Mouse (Mus musculus) CH12.LX (cell line): ENCODE measurements around the gene Ift27. TPM values are rescaled to one million over a fixed set of nuclear protein-coding genes. Genes with fewer than 3 reads are reported as not detected.

Experiments
- DNase-seq: peaks from one replicate; pipeline ENCODE4 v3.0.0-alpha.2; 2013; ENCODE audit errors: extremely low read depth
- H3K27ac ChIP-seq: 2 replicates; pipeline ENCODE4 v1.5.1; 2012; ENCODE audit warnings: low read depth, mild to moderate bottlenecking, control low read depth, moderate library complexity; ENCODE audit not compliant: insufficient read depth
- H3K27me3 ChIP-seq: replicated peaks from 2 replicates; pipeline ENCODE3; 2012; ENCODE audit warnings: inconsistent platforms
- H3K36me3 ChIP-seq, 2 experiments: replicated peaks in 1 of 2; 2 replicates each; pipeline versions ENCODE3 to v1.6.1; 2012; ENCODE audit warnings: inconsistent platforms in 1 of 2, low read length in 1 of 2, mild to moderate bottlenecking in 1 of 2, mixed read lengths in 1 of 2, moderate library complexity in 1 of 2; ENCODE audit not compliant: control insufficient read depth in 1 of 2, insufficient read depth in 1 of 2
- H3K4me1 ChIP-seq, 2 experiments: 2 replicates each; pipeline ENCODE4 v1.6.1; 2012; ENCODE audit warnings: inconsistent platforms in 1 of 2, moderate library complexity in 1 of 2; ENCODE audit not compliant: insufficient read depth in 2 of 2, control insufficient read depth in 1 of 2
- H3K4me2 ChIP-seq: 2 replicates; pipeline ENCODE4 v1.6.1; 2012; ENCODE audit warnings: low read depth, mild to moderate bottlenecking, control low read depth; ENCODE audit not compliant: poor library complexity, insufficient read depth, severe bottlenecking
- H3K4me3 ChIP-seq, 3 experiments: fragments of 150-350 bp in 1 of 3; sonication (generic) in 1 of 3; replicated peaks in 1 of 3; 2 replicates each; pipeline versions ENCODE3 to v1.5.1; 2011 to 2012; ENCODE audit warnings: low read depth in 2 of 3, low read length in 2 of 3, mild to moderate bottlenecking in 2 of 3, moderate library complexity in 2 of 3, control low read depth in 1 of 3, improper control_type of control experiment in 1 of 3, inconsistent platforms in 1 of 3, mixed read lengths in 1 of 3; ENCODE audit not compliant: poor library complexity in 1 of 3
- H3K79me2 ChIP-seq: replicated peaks from 2 replicates; pipeline ENCODE4 v1.6.1; 2012; ENCODE audit warnings: mild to moderate bottlenecking, moderate library complexity; ENCODE audit not compliant: control insufficient read depth, poor library complexity, insufficient read depth, severe bottlenecking; ENCODE audit errors: extremely low read depth
- H3K9ac ChIP-seq: 2 replicates; pipeline ENCODE4 v1.6.1; 2012; ENCODE audit warnings: low read depth, mild to moderate bottlenecking, control low read depth, moderate library complexity; ENCODE audit not compliant: insufficient read depth
- H3K9me3 ChIP-seq: replicated peaks from 2 replicates; pipeline ENCODE3; 2012; ENCODE audit warnings: low read length, inconsistent platforms, mixed read lengths
- BHLHE40 ChIP-seq: IDR thresholded peaks from 2 replicates; pipeline ENCODE4 v1.6.1; 2011; ENCODE audit warnings: mild to moderate bottlenecking, low read depth, low read length, improper control_type of control experiment
- CHD1 ChIP-seq: IDR thresholded peaks from 2 replicates; pipeline ENCODE4 v1.6.1; 2012; ENCODE audit warnings: low read depth, low read length, improper control_type of control experiment, inconsistent platforms
- CHD2 ChIP-seq: IDR thresholded peaks from 2 replicates; pipeline ENCODE4 v1.6.1; 2011; ENCODE audit warnings: low read length, improper control_type of control experiment
- CTCF ChIP-seq, 2 experiments: IDR thresholded peaks in 1 of 2; conservative IDR thresholded peaks in 1 of 2; 2 replicates each; pipeline ENCODE4 v1.5.1; 2011 to 2012; ENCODE audit warnings: low read depth in 2 of 2, low read length in 2 of 2, improper control_type of control experiment in 1 of 2, inconsistent platforms in 1 of 2, mild to moderate bottlenecking in 1 of 2, moderate library complexity in 1 of 2
- E2F4 ChIP-seq: IDR thresholded peaks from 2 replicates; pipeline ENCODE4 v1.6.1; 2011; ENCODE audit warnings: low read depth, low read length, improper control_type of control experiment; ENCODE audit not compliant: insufficient replicate concordance
- ETS1 ChIP-seq: conservative IDR thresholded peaks from 2 replicates; pipeline ENCODE4 v1.6.1; 2012; ENCODE audit warnings: low read depth, mild to moderate bottlenecking, inconsistent platforms, low read length, improper control_type of control experiment, moderate library complexity
- JUND ChIP-seq: conservative IDR thresholded peaks from 2 replicates; pipeline ENCODE4 v1.6.1; 2011; ENCODE audit warnings: low read depth, low read length, improper control_type of control experiment
- KAT2A ChIP-seq: IDR thresholded peaks from 2 replicates; pipeline ENCODE4 v1.6.1; 2012; ENCODE audit warnings: low read length, improper control_type of control experiment, inconsistent platforms; ENCODE audit not compliant: insufficient replicate concordance
- MAX ChIP-seq: IDR thresholded peaks from 2 replicates; pipeline ENCODE4 v1.6.1; 2011; ENCODE audit warnings: low read length, improper control_type of control experiment
- MAZ ChIP-seq: IDR thresholded peaks from 2 replicates; pipeline ENCODE4 v1.6.1; 2012; ENCODE audit warnings: low read depth, mild to moderate bottlenecking, inconsistent platforms, low read length, improper control_type of control experiment, moderate library complexity
- MEF2A ChIP-seq: IDR thresholded peaks from 2 replicates; pipeline ENCODE4 v1.6.1; 2014; ENCODE audit warnings: low read depth, mild to moderate bottlenecking, inconsistent platforms, low read length, improper control_type of control experiment, borderline replicate concordance
- MYC ChIP-seq: IDR thresholded peaks from 2 replicates; pipeline ENCODE4 v1.6.1; 2011; ENCODE audit warnings: low read depth, mild to moderate bottlenecking, improper control_type of control experiment, low read length
- POLR2A ChIP-seq: IDR thresholded peaks from 2 replicates; pipeline ENCODE4 v1.6.1; 2011; ENCODE audit warnings: low read depth, mild to moderate bottlenecking, improper control_type of control experiment, low read length
- POLR2AphosphoS2 ChIP-seq: IDR thresholded peaks from 2 replicates; pipeline ENCODE4 v1.6.1; 2011; ENCODE audit warnings: low read depth, low read length, improper control_type of control experiment
- SIN3A ChIP-seq: IDR thresholded peaks from 2 replicates; pipeline ENCODE4 v1.6.1; 2012; ENCODE audit warnings: low read length, improper control_type of control experiment, inconsistent platforms
- TBP ChIP-seq: conservative IDR thresholded peaks from 2 replicates; pipeline ENCODE4 v1.6.1; 2011; ENCODE audit warnings: low read depth, low read length, improper control_type of control experiment
- TCF12 ChIP-seq: IDR thresholded peaks from 2 replicates; pipeline ENCODE4 v1.6.1; 2014; ENCODE audit warnings: low read depth, mild to moderate bottlenecking, inconsistent platforms, low read length, improper control_type of control experiment
- UBTF ChIP-seq: IDR thresholded peaks from 2 replicates; pipeline ENCODE4 v1.6.1; 2012; ENCODE audit warnings: low read depth, mild to moderate bottlenecking, inconsistent platforms, low read length, improper control_type of control experiment, moderate library complexity
- USF2 ChIP-seq: conservative IDR thresholded peaks from 2 replicates; pipeline ENCODE4 v1.6.1; 2011; ENCODE audit warnings: low read depth, low read length, improper control_type of control experiment
- ZMIZ1 ChIP-seq: IDR thresholded peaks from 2 replicates; pipeline ENCODE4 v1.6.1; 2012; ENCODE audit warnings: low read depth, mild to moderate bottlenecking, inconsistent platforms, low read length, improper control_type of control experiment
- dilution Hi-C: fragments of 300-500 bp; cut with MboI; formaldehyde crosslinking; loops from 2 replicates; pipeline ENCODE4 v1.14.3; 2020; ENCODE audit warnings: low sequenced_read_pairs; ENCODE audit not compliant: extremely low pct_unique_long_range_greater_than_20kb, extremely low pct_ligation_motif_present
- in situ Hi-C: fragments of 300-500 bp; cut with MboI; formaldehyde crosslinking; loops from 3 replicates; pipeline ENCODE4 v1.14.3; 2019; ENCODE audit warnings: low sequenced_read_pairs, low pct_ligation_motif_present, low pct_unique_long_range_greater_than_20kb, mixed read lengths
- polyA plus RNA-seq: library from polyadenylated mRNA; unstranded; fragments of >175 nt; gene quantifications from 2 replicates; pipeline ENCODE4 v1.2.1, GENCODE M21; 2012; ENCODE audit warnings: low read depth; ENCODE audit not compliant: insufficient read length
- total RNA-seq, 2 experiments: library from RNA; depleted of rRNA; stranded (reverse); fragments of 300-350 nt in 1 of 2; fragments of >200 nt in 1 of 2; gene quantifications; 2 replicates each; pipeline ENCODE4 v1.2.3; 2012 to 2014

Ift27 gene
- total and polyA plus RNA-seq, 3 experiments: 67.1 to 82.1 (median 72.1) TPM

DNA sequence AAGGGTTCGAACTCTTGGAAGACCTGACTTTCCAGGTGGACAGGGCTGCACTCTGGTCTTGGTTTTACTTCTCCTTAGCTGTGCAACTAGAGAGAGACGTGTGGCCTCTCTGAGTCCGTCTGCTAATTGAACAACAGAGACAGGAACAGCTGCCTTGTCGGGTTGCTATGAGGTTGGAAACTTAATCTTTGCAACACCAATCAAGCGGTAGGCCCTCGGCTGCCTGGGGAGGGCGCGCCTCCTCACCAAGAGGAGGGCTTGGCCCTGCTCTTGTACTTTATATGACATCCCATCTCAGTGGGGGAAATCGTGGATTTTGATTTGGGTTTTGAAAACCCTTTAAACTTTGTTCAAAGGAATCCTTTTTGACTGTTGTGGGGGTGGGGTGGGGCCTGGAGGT, 12.0 kb downstream of the Ift27 start:
- H3K9ac ChIP-seq: no peak overlapping the region
- no peak overlapping the region for H3K4me2 ChIP-seq
- H3K27ac ChIP-seq: no peak overlapping the region
- dilution Hi-C loops: no loop called here
- no peaks in the 10 kb centered on the region for H3K79me2 ChIP-seq
- TF ChIP-seq BHLHE40: no peak
- TF ChIP-seq CHD2: no peak
- no peak for TF ChIP-seq MAZ
- no peak for TF ChIP-seq E2F4
- TF ChIP-seq JUND: no peak
- TF ChIP-seq CTCF (conservative IDR thresholded peaks at IDR 0.05 in 1 of 2, IDR thresholded peaks at IDR 0.05 in 1 of 2; ENCODE audit: low read depth in 2 of 2, low read length in 2 of 2): no peak
- no peak for TF ChIP-seq SIN3A
- TF ChIP-seq MAX: no peak
- no peak for TF ChIP-seq POLR2A
- no peak for TF ChIP-seq CHD1
- TF ChIP-seq UBTF: no peak
- TF ChIP-seq ETS1: no peak
- no peak for TF ChIP-seq KAT2A
- no peak for TF ChIP-seq ZMIZ1
- TF ChIP-seq TCF12: no peak
- TF ChIP-seq, all 38 proteins: peak for 0
- DNase-seq: no peak
- H3K27me3 ChIP-seq: no peaks in the 10 kb centered on the region
- H3K4me1 ChIP-seq: peaks cover 8 to 52% of the 10 kb centered on the region in 2 experiments
- H3K36me3 ChIP-seq: peaks cover 45 to 86% of the 10 kb centered on the region in 2 experiments
- in situ Hi-C loops: loop anchor here (25.0 kb wide), 1 partner anchor 425 kb away; the partner anchor contains the start of gene Apol9b
- H3K9me3 ChIP-seq: no peaks in the 10 kb centered on the region
- H3K4me3 ChIP-seq: no peak overlapping the region

DNA sequence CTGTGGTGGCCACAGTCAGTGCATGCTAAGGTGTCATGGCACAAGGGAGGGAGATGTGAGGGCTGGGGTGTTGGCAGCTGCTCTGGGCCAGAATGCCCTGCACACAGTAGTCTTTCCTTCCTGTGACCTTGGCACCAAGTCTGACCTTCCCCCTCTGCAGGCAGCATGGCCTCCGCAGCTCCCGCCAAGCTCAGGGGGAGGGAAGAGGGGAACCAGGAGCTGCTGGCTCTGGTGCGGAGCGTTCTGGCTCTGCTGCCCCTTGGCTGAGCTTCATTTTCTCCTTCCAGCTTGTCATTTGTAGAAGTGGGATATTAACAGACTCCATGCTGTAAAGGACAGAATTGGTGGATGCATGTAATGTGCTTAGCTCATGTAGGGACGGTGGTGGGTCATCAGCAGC, 15.6 kb downstream of the Ift27 start:
- peaks cover 34% of the 10 kb centered on the region for H3K27me3 ChIP-seq
- no peak overlapping the region for H3K4me3 ChIP-seq
- H3K36me3 ChIP-seq: peaks cover 19 to 51% of the 10 kb centered on the region in 2 experiments
- H3K4me2 ChIP-seq: no peak overlapping the region
- H3K4me1 ChIP-seq: peaks cover 0 to 16% of the 10 kb centered on the region in 2 experiments; a peak in 1 of 4 replicates
- H3K79me2 ChIP-seq: no peaks in the 10 kb centered on the region
- no peak overlapping the region for H3K27ac ChIP-seq
- no peak for DNase-seq
- dilution Hi-C loops: no loop called here
- H3K9me3 ChIP-seq: no peaks in the 10 kb centered on the region
- in situ Hi-C loops: loop anchor here (10.0 to 25.0 kb wide), 2 partner anchors 154 to 421 kb away; partner anchors contain the start of gene Apol9b
- TF ChIP-seq USF2: no peak
- TF ChIP-seq JUND: no peak
- no peak for TF ChIP-seq POLR2AphosphoS2
- TF ChIP-seq MYC: no peak
- no peak for TF ChIP-seq TCF12
- TF ChIP-seq MAX: no peak
- no peak for TF ChIP-seq ETS1
- no peak for TF ChIP-seq BHLHE40
- TF ChIP-seq UBTF: no peak
- no peak for TF ChIP-seq MEF2A
- no peak for TF ChIP-seq E2F4
- no peak for TF ChIP-seq KAT2A
- no peak for TF ChIP-seq TBP
- TF ChIP-seq, all 38 proteins: peak for 0
- H3K9ac ChIP-seq: no peak overlapping the region
